8 mouse cellular contexts compared by ENCODE assay signal in the genomic region with DNA sequence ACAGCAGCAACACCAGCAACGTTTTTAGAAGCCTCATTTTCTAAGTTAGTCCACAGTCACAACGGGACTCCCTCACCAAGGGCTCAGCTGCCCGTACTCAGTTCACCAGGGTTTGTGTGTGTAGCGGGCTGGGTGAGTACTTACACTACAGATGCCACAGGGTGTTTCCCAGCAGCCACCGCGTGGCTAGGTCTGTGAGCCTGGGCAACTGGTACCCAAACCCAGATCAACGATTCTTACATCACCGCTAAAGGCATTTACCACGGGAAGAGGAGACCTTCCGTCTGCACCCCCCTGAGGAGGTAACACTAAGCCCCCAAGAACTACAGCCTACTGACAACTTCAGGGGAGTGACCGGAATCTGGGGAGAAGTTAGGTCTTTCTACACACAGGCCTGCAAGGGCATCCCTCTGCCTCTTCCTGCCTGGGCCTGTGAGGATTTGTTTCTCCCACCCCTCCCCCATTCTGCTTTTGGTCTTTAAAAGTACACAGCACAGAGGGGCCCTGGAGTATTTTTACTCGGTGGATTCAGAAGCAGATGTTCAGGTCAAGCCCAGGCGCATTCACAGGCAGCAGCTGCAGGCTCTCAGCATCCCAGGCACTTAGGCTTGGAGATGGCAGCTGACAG.
A peak's percentile ranks its signal among the peaks of the same experiment; 100 is the strongest.
DNase-seq lines count a peak whose midpoint lies in the region; ATAC-seq and TF ChIP-seq lines count a peak whose summit lies in the region.

No protein-coding gene starts in this region.

- H3K4me1 ChIP-seq in E14TG2a.4 (replicated peaks; ENCODE audit: low read depth, low read length) = peaks cover 62% of the 10 kb centered on the region
- peaks cover 30% of the 10 kb centered on the region for H3K4me1 ChIP-seq in brown adipose tissue, adult 24 weeks (ENCODE audit: control insufficient read depth, insufficient read depth, insufficient read length, low read length)
- peaks cover 42 to 56% of the 10 kb centered on the region in 2 experiments for H3K4me1 ChIP-seq in heart, embryonic 14.5 days (ENCODE audit: control insufficient read depth in 2 of 2, insufficient read depth in 2 of 2, low read length in 2 of 2)
- peaks cover 23% of the 10 kb centered on the region for H3K4me1 ChIP-seq in megakaryocyte, embryonic 14.5 days

- no peak for TF ChIP-seq CTCF in E14TG2a.4 (conservative IDR thresholded peaks at IDR 0.05; ENCODE audit: low read length)

- no peaks in the 10 kb centered on the region for H3K36me3 ChIP-seq in E14TG2a.4 (ENCODE audit: insufficient read depth, low read length)
- no peaks in the 10 kb centered on the region for H3K36me3 ChIP-seq in heart, embryonic 14.5 days (ENCODE audit: control insufficient read depth, insufficient read depth, low read length)
- no peaks in the 10 kb centered on the region for H3K36me3 ChIP-seq in megakaryocyte, embryonic 14.5 days (replicated peaks; ENCODE audit: low read length)

- peak overlapping the region; percentile 61 for H3K9ac ChIP-seq in heart, embryonic 14.5 days (ENCODE audit: low read length)

- WGBS in heart, embryonic 14.5 days = 14% methylated on average over 13 of the region's 13 CpGs

- ATAC-seq in heart, embryonic 14.5 days (ENCODE audit: insufficient number of reproducible peaks, insufficient read depth, low FRiP score, low read depth) = no peak

- peak overlapping the region; percentile 71 for H3K4me3 ChIP-seq in E14TG2a.4 (replicated peaks; ENCODE audit: low read length)
- H3K4me3 ChIP-seq in brown adipose tissue, adult 24 weeks (ENCODE audit: insufficient read depth, low read depth, low read length) = peak overlapping the region; percentile 24
- H3K4me3 ChIP-seq in heart, embryonic 14.5 days (ENCODE audit: control insufficient read depth in 1 of 2, insufficient read depth in 1 of 2, low read depth in 1 of 2, low read length in 2 of 2) = peak overlapping the region; percentile 20 to 27
- H3K4me3 ChIP-seq in megakaryocyte, embryonic 14.5 days (replicated peaks) = peak overlapping the region; percentile 84

- peak overlapping the region; percentile 81 for H3K27ac ChIP-seq in brown adipose tissue, adult 24 weeks (replicated peaks; ENCODE audit: low read depth, low read length)
- H3K27ac ChIP-seq in heart, embryonic 14.5 days (replicated peaks in 1 of 2; ENCODE audit: control insufficient read depth in 1 of 2, insufficient read depth in 1 of 2, low read depth in 2 of 2, low read length in 2 of 2) = peak overlapping the region; percentile 80 to 92

- no peaks in the 10 kb centered on the region for H3K27me3 ChIP-seq in E14TG2a.4 (ENCODE audit: insufficient read depth, low read length)
- H3K27me3 ChIP-seq in heart, embryonic 14.5 days (ENCODE audit: control insufficient read depth, insufficient read depth, low read length) = no peaks in the 10 kb centered on the region
- peaks cover 66% of the 10 kb centered on the region for H3K27me3 ChIP-seq in megakaryocyte, embryonic 14.5 days (replicated peaks)

- H3K9me3 ChIP-seq in E14TG2a.4 (ENCODE audit: low read length) = no peaks in the 10 kb centered on the region
- no peaks in the 10 kb centered on the region for H3K9me3 ChIP-seq in heart, embryonic 14.5 days (ENCODE audit: control insufficient read depth, low read length)
- no peaks in the 10 kb centered on the region for H3K9me3 ChIP-seq in megakaryocyte, embryonic 14.5 days

- H3K4me2 ChIP-seq in heart, embryonic 14.5 days (ENCODE audit: low read length) = peak overlapping the region; percentile 65

- peak; percentile 80 for DNase-seq in kidney, postnatal 10 days
- DNase-seq in thymus, postnatal 14 days = peak; percentile 35
- DNase-seq in cerebellum, adult 11 months = no peak
- no peak for DNase-seq in urinary bladder, postnatal 10 days (ENCODE audit: low spot score)

Comparison
In these comparisons a context has a peak if more than half of its experiments do, and no peak if none do; other contexts are left out.
1. H3K4me3 ChIP-seq: peak in every context shown above with its lines; median percentile 84 in megakaryocyte, embryonic 14.5 days; 71 in E14TG2a.4; 24 in brown adipose tissue, adult 24 weeks; 24 in heart, embryonic 14.5 days.
2. DNase-seq: peak in kidney, postnatal 10 days (single experiment) and thymus, postnatal 14 days (single experiment); none in cerebellum, adult 11 months (single experiment) and urinary bladder, postnatal 10 days (single experiment).